Mouse (Mus musculus): Measurements from ENCODE around the gene Ly6c1. TPM values are rescaled to one million over a fixed set of nuclear protein-coding genes. Genes with fewer than 3 reads are reported as not detected.
"Not testable (repeated sequence)": the region's sequence is repeated elsewhere in the genome, so short reads cannot be mapped to it uniquely, and the experiment has no call there.

The Ly6c1 gene
- total and polyA plus RNA-seq, 3 experiments: 229 to 596 (median 273) TPM

- H3K4me3 ChIP-seq; H3K9ac ChIP-seq (ENCODE audit: low read depth, low read length); H3K4me1 ChIP-seq (ENCODE audit: control insufficient read depth, insufficient read depth, low read length); DNase-seq; H3K27me3 ChIP-seq (ENCODE audit: control insufficient read depth, insufficient read depth, low read length); H3K27ac ChIP-seq; H3K36me3 ChIP-seq (ENCODE audit: control insufficient read depth, insufficient read depth, low read length); H3K79me2 ChIP-seq (replicated peaks; ENCODE audit: control insufficient read depth, insufficient read depth, low read length): not testable (repeated sequence)
- 81% methylated on average over 8 of the region's 10 CpGs for WGBS
- intact Hi-C loops (cut with DNase I): loop anchor here (5.0 kb wide), 2 partner anchors 41 to 71 kb away; no protein-coding TSS in a partner anchor
- TF ChIP-seq CTCF (IDR thresholded peaks at IDR 0.05): peak; percentile 38
These were observed 27.4 kb downstream of the Ly6c1 start for GRCm38 (mm10) chr15:75021020-75021759.

- TF ChIP-seq CTCF (IDR thresholded peaks at IDR 0.05) (peak; percentile 80), EP300 (IDR thresholded peaks at IDR 0.05; ENCODE audit: insufficient read depth, low read depth, low read length) (peak; percentile 68; the same call in 1 of the 2 replicates)
- not testable (repeated sequence) for H3K4me1 ChIP-seq (ENCODE audit: control insufficient read depth, insufficient read depth, low read length); H3K36me3 ChIP-seq (ENCODE audit: control insufficient read depth, insufficient read depth, low read length); H3K79me2 ChIP-seq (replicated peaks; ENCODE audit: control insufficient read depth, insufficient read depth, low read length); H3K4me3 ChIP-seq; H3K27ac ChIP-seq; DNase-seq; H3K27me3 ChIP-seq (ENCODE audit: control insufficient read depth, insufficient read depth, low read length); H3K9ac ChIP-seq (ENCODE audit: low read depth, low read length)
- intact Hi-C loops (cut with DNase I): loop anchor here (2.0 kb wide), 2 partner anchors 47 to 123 kb away; partner anchors contain the start of gene 2010109I03Rik
- WGBS: 42% methylated on average over 2 of the region's 2 CpGs
These were observed 29.2 kb downstream of the Ly6c1 start for GRCm38 (mm10) chr15:75019446-75019845.

Other genes starting within 250 kb of the Ly6c1 start
- gene Gml2, start 229.8 kb downstream of the Ly6c1 start, total RNA-seq (2021): not detected
- gene Gml2, start 229.8 kb downstream of the Ly6c1 start, polyA plus RNA-seq (2012; rRNA removed): not detected in 2 replicates
- not detected for gene 2010109I03Rik, start 151.8 kb downstream of the Ly6c1 start, total RNA-seq (2021)
- 0.10 and 0.18 TPM in 2 replicates for gene 2010109I03Rik, start 151.8 kb downstream of the Ly6c1 start, polyA plus RNA-seq (2012; rRNA removed)
- under 1 TPM; 0.29 to 0.39 TPM for gene Ly6i, start 65.4 kb downstream of the Ly6c1 start, total RNA-seq (2021)
- 0.20 TPM in 1 of 2 replicates, not detected in the other for gene Ly6i, start 65.4 kb downstream of the Ly6c1 start, polyA plus RNA-seq (2012; rRNA removed)
- gene Ly6a, start 50.8 kb downstream of the Ly6c1 start, total RNA-seq (2021): 100 to 1,000 TPM; 132 to 142 TPM
- gene Ly6a, start 50.8 kb downstream of the Ly6c1 start, polyA plus RNA-seq (2012; rRNA removed): 204 and 233 TPM in 2 replicates
- gene Ly6c2, start 63.1 kb upstream of the Ly6c1 start, total RNA-seq (2021): 1 to 10 TPM; 6.5 to 7.5 TPM
- gene Ly6c2, start 63.1 kb upstream of the Ly6c1 start, polyA plus RNA-seq (2012; rRNA removed): 2.4 and 6.1 TPM in 2 replicates
- not detected for gene Ly6g, start 106.4 kb upstream of the Ly6c1 start, total RNA-seq (2021)
- not detected in 2 replicates for gene Ly6g, start 106.4 kb upstream of the Ly6c1 start, polyA plus RNA-seq (2012; rRNA removed)
- gene BC025446, start 167.5 kb upstream of the Ly6c1 start, total RNA-seq (2021): not detected
- gene BC025446, start 167.5 kb upstream of the Ly6c1 start, polyA plus RNA-seq (2012; rRNA removed): 0.15 TPM in 1 of 2 replicates, not detected in the other
- not detected for gene Ly6f, start 219.6 kb upstream of the Ly6c1 start, total RNA-seq (2021)
- not detected in 2 replicates for gene Ly6f, start 219.6 kb upstream of the Ly6c1 start, polyA plus RNA-seq (2012; rRNA removed)

Measured in heart, adult 2 months (tissue).